Mouse (Mus musculus) midbrain, embryonic 11.5 days (tissue): ENCODE measurements around the gene Cdr2l. TPM values are rescaled to one million over a fixed set of nuclear protein-coding genes. Genes with fewer than 3 reads are reported as not detected.

Experiments used
- ATAC-seq: fragments of 200-750 bp; cut with Nextera tagmentation; 2 replicates; pipeline ENCODE4 v1.8.0; 2017; ENCODE audit warnings: moderate TSS enrichment, moderate library complexity; ENCODE audit not compliant: low FRiP score
- DNase-seq: peaks from one replicate; pipeline ENCODE4 v3.0.0; 2015; ENCODE audit warnings: low spot score; ENCODE audit errors: missing footprints
- H3K27ac ChIP-seq: fragments of 300-500 bp; sonication (generic); 2 replicates; pipeline ENCODE4 v1.5.1; 2014; ENCODE audit warnings: low read depth, low read length
- H3K27me3 ChIP-seq: fragments of 300-500 bp; sonication (generic); 2 replicates; pipeline ENCODE4 v1.6.1; 2014; ENCODE audit warnings: mild to moderate bottlenecking, low read length, moderate library complexity, mixed read lengths; ENCODE audit not compliant: control insufficient read depth, insufficient read depth
- H3K36me3 ChIP-seq: fragments of 300-500 bp; sonication (generic); 2 replicates; pipeline ENCODE4 v1.6.1; 2014; ENCODE audit warnings: mild to moderate bottlenecking, low read length, moderate library complexity, mixed read lengths; ENCODE audit not compliant: control insufficient read depth, insufficient read depth
- H3K4me1 ChIP-seq: fragments of 300-500 bp; sonication (generic); 2 replicates; pipeline ENCODE4 v1.6.1; 2014; ENCODE audit warnings: low read length; ENCODE audit not compliant: control insufficient read depth, insufficient read depth
- H3K4me2 ChIP-seq: fragments of 300-500 bp; sonication (generic); 2 replicates; pipeline ENCODE4 v1.6.1; 2014; ENCODE audit warnings: mild to moderate bottlenecking, moderate library complexity
- H3K4me3 ChIP-seq: fragments of 300-500 bp; sonication (generic); 2 replicates; pipeline ENCODE4 v1.5.1; 2014; ENCODE audit warnings: low read depth, low read length
- H3K9ac ChIP-seq: fragments of 300-500 bp; sonication (generic); 2 replicates; pipeline ENCODE4 v1.6.1; 2014; ENCODE audit warnings: low read length
- H3K9me3 ChIP-seq: fragments of 300-500 bp; sonication (generic); 2 replicates; pipeline ENCODE4 v1.6.1; 2016; ENCODE audit warnings: low read length; ENCODE audit not compliant: control insufficient read depth
- WGBS: fragments of 180-500 bp; shearing (Covaris S2); extraction: QIAGEN DNeasy Blood & Tissue Kit; methylation state at CpG from one replicate; pipeline ENCODE4 v1.1.7; 2014; 5-methylcytosine and 5-hydroxymethylcytosine counted together
- polyA plus RNA-seq: library from polyadenylated mRNA; unstranded; fragments of >200 nt; fragmentation: Nextera tagmentation; extraction: Ambion mirVana; gene quantifications from 2 replicates; pipeline ENCODE4 v1.2.1, GENCODE M21; 2014

Gene Cdr2l
- polyA plus RNA-seq, 1 experiment from 2014 or later: 20.9 TPM

- Histone ChIP-seq H3K36me3 (no peaks in the 10 kb centered on the region), H3K9ac (no peak overlapping the region), H3K4me3 (no peak overlapping the region), H3K4me2 (no peak overlapping the region), H3K27me3 (no peaks in the 10 kb centered on the region), H3K4me1 (peaks cover 10% of the 10 kb centered on the region), H3K27ac (no peak overlapping the region), H3K9me3 (no peaks in the 10 kb centered on the region)
- no peak for ATAC-seq
- DNase-seq: no peak
- 90% methylated on average over 3 of the region's 3 CpGs for WGBS
Observed at GRCm38 (mm10) chr11:115439326-115439725, 57.6 kb downstream of the Cdr2l start.

GRCm38 (mm10) chr11:115439906-115440595, 58.3 kb downstream of the Cdr2l start, which contains the start of gene Trim80:
Gene Trim80, plus strand, starts transcription at chr11:115440545.
- H3K9ac ChIP-seq: no peak within 1 kb of the TSS
- no peak within 1 kb of the TSS for H3K27ac ChIP-seq
- H3K9me3 ChIP-seq: no peaks in the 10 kb centered on the region
- ATAC-seq: no peak
- H3K27me3 ChIP-seq: no peaks in the 10 kb centered on the region
- no peaks in the 10 kb centered on the region for H3K36me3 ChIP-seq
- DNase-seq: no peak
- no peak within 1 kb of the TSS for H3K4me2 ChIP-seq
- H3K4me3 ChIP-seq: no peak within 1 kb of the TSS
- peaks cover 10% of the 10 kb centered on the region for H3K4me1 ChIP-seq
- 88% methylated on average over 9 of the region's 9 CpGs for WGBS

GRCm38 (mm10) chr11:115441417-115441816, 59.7 kb downstream of the Cdr2l start:
- ATAC-seq: no peak
- Histone ChIP-seq H3K9me3 (no peaks in the 10 kb centered on the region), H3K27ac (no peak overlapping the region), H3K9ac (no peak overlapping the region), H3K4me2 (no peak overlapping the region), H3K4me3 (no peak overlapping the region), H3K4me1 (no peaks in the 10 kb centered on the region), H3K36me3 (no peaks in the 10 kb centered on the region), H3K27me3 (no peaks in the 10 kb centered on the region)
- 58% methylated on average over 15 of the region's 15 CpGs for WGBS
- peak; percentile 82 for DNase-seq

Other genes starting within 250 kb of the Cdr2l start
- not detected in 2 replicates for gene Cd300lf, start 247.9 kb upstream of the Cdr2l start, polyA plus RNA-seq
- 26.8 and 32.0 TPM in 2 replicates for gene Slc9a3r1, start 218.6 kb upstream of the Cdr2l start, polyA plus RNA-seq
- 6.2 and 9.2 TPM in 2 replicates for gene Tmem104, start 194.4 kb upstream of the Cdr2l start, polyA plus RNA-seq
- 17.7 and 19.2 TPM in 2 replicates for gene Nat9, start 194.1 kb upstream of the Cdr2l start, polyA plus RNA-seq
- gene Grin2c, start 114.7 kb upstream of the Cdr2l start, polyA plus RNA-seq: 0.04 and 0.18 TPM in 2 replicates
- gene Fdxr, start 104.9 kb upstream of the Cdr2l start, polyA plus RNA-seq: 11.2 and 12.7 TPM in 2 replicates
- 0.23 and 0.28 TPM in 2 replicates for gene Fads6, start 84.3 kb upstream of the Cdr2l start, polyA plus RNA-seq
- gene Otop2, start 74.8 kb upstream of the Cdr2l start, polyA plus RNA-seq: not detected in 2 replicates
- gene Ush1g, start 59.9 kb upstream of the Cdr2l start, polyA plus RNA-seq: 0.08 TPM in 1 of 2 replicates, not detected in the other
- 0.18 and 0.34 TPM in 2 replicates for gene Otop3, start 47.2 kb upstream of the Cdr2l start, polyA plus RNA-seq
- gene Hid1, start 14.2 kb upstream of the Cdr2l start, polyA plus RNA-seq: 17.8 and 18.3 TPM in 2 replicates
- gene Mrpl58, start 21.8 kb downstream of the Cdr2l start, polyA plus RNA-seq: 268 and 278 TPM in 2 replicates
- 886 and 917 TPM in 2 replicates for gene Atp5h, start 38.0 kb downstream of the Cdr2l start, polyA plus RNA-seq
- gene Kctd2, start 38.2 kb downstream of the Cdr2l start, polyA plus RNA-seq: 21.6 and 24.0 TPM in 2 replicates
- not detected in 2 replicates for gene Trim80, start 58.6 kb downstream of the Cdr2l start, polyA plus RNA-seq
- gene Slc16a5, start 80.6 kb downstream of the Cdr2l start, polyA plus RNA-seq: 0.14 TPM in 1 of 2 replicates, not detected in the other
- 7.7 and 7.8 TPM in 2 replicates for gene Armc7, start 93.8 kb downstream of the Cdr2l start, polyA plus RNA-seq
- 68.3 and 69.8 TPM in 2 replicates for gene Nt5c, start 109.9 kb downstream of the Cdr2l start, polyA plus RNA-seq
- gene Jpt1, start 132.5 kb downstream of the Cdr2l start, polyA plus RNA-seq: 954 and 958 TPM in 2 replicates
- 1,615 and 1,739 TPM in 2 replicates for gene Sumo2, start 154.4 kb downstream of the Cdr2l start, polyA plus RNA-seq
- 195 and 197 TPM in 2 replicates for gene Nup85, start 182.5 kb downstream of the Cdr2l start, polyA plus RNA-seq
- 105 TPM in 2 replicates for gene Mrps7, start 222.0 kb downstream of the Cdr2l start, polyA plus RNA-seq
- gene Gga3, start 222.1 kb downstream of the Cdr2l start, polyA plus RNA-seq: 18.7 and 25.1 TPM in 2 replicates
- gene Mif4gd, start 231.1 kb downstream of the Cdr2l start, polyA plus RNA-seq: 14.0 and 16.4 TPM in 2 replicates
- gene Slc25a19, start 246.4 kb downstream of the Cdr2l start, polyA plus RNA-seq: 20.3 and 24.0 TPM in 2 replicates